ENCODE assay signal across 10 mouse cellular contexts in genomic region chr7:127885951-127886350, GRCm38 (mm10). TPM values are rescaled to one million over a fixed set of nuclear protein-coding genes. Genes with fewer than 3 reads are reported as not detected.
DNase-seq lines count a peak whose midpoint lies in the region; ATAC-seq lines count a peak whose summit lies in the region.
"Had no signal": no experiment of that assay in that cellular context is flagged by ENCODE, and none has a peak within 500 bp of the region (broad histone marks: within the 10 kb centered on the region; RNA-seq: fewer than 3 reads in every experiment).

No protein-coding gene starts in this region.

- peaks cover 48% of the 10 kb centered on the region for H3K4me1 ChIP-seq in heart, embryonic 13.5 days
- peaks cover 8% of the 10 kb centered on the region for H3K4me1 ChIP-seq in hindbrain, embryonic 16.5 days (ENCODE audit: control insufficient read depth, insufficient read depth, low read depth, low read length)
- H3K4me1 ChIP-seq in midbrain, embryonic 13.5 days (replicated peaks) = peaks cover 43% of the 10 kb centered on the region

- DNase-seq in kidney, postnatal 14 days = peak; percentile 61
- DNase-seq in kidney, adult 8-10 months = no peak
- peak; percentile 67 for DNase-seq in adipocyte (ENCODE audit: low spot score)
- DNase-seq in ovary, postnatal 36 days (ENCODE audit: low spot score) = peak; percentile 54

- no peak for ATAC-seq in heart, embryonic 13.5 days (ENCODE audit: extremely low read depth, insufficient number of reproducible peaks, low FRiP score, low TSS enrichment)
- no peak for ATAC-seq in hindbrain, embryonic 16.5 days
- ATAC-seq in midbrain, embryonic 13.5 days = no peak
- ATAC-seq: liver, embryonic 12.5 days had no signal

- no peak overlapping the region for H3K4me3 ChIP-seq in heart, embryonic 13.5 days
- no peak overlapping the region for H3K4me3 ChIP-seq in hindbrain, embryonic 16.5 days (ENCODE audit: low read length)
- H3K4me3 ChIP-seq in midbrain, embryonic 13.5 days (replicated peaks) = no peak overlapping the region
- H3K4me3 ChIP-seq: liver, embryonic 12.5 days had no signal

- H3K27ac ChIP-seq in heart, embryonic 13.5 days (replicated peaks) = no peak overlapping the region
- no peak overlapping the region for H3K27ac ChIP-seq in hindbrain, embryonic 16.5 days (ENCODE audit: low read depth, low read length)
- no peak overlapping the region for H3K27ac ChIP-seq in midbrain, embryonic 13.5 days
- H3K27ac ChIP-seq: hindbrain, embryonic 14.5 days; liver, embryonic 12.5 days had no signal

- no peaks in the 10 kb centered on the region for H3K27me3 ChIP-seq in heart, embryonic 13.5 days (replicated peaks)
- no peaks in the 10 kb centered on the region for H3K27me3 ChIP-seq in hindbrain, embryonic 16.5 days (replicated peaks; ENCODE audit: control insufficient read depth, insufficient read depth, low read length)
- H3K27me3 ChIP-seq in midbrain, embryonic 13.5 days = no peaks in the 10 kb centered on the region
- H3K27me3 ChIP-seq: liver, embryonic 12.5 days had no signal

- H3K4me2 ChIP-seq in heart, embryonic 13.5 days = no peak overlapping the region
- no peak overlapping the region for H3K4me2 ChIP-seq in hindbrain, embryonic 16.5 days (ENCODE audit: low read length)
- no peak overlapping the region for H3K4me2 ChIP-seq in midbrain, embryonic 13.5 days (replicated peaks)
- H3K4me2 ChIP-seq: hindbrain, embryonic 14.5 days; liver, embryonic 12.5 days had no signal

- WGBS in heart, embryonic 13.5 days = 66% methylated on average over 6 of the region's 6 CpGs
- WGBS in hindbrain, embryonic 16.5 days = 68% methylated on average over 6 of the region's 6 CpGs
- 78% methylated on average over 6 of the region's 6 CpGs for WGBS in midbrain, embryonic 13.5 days

- peaks cover 94% of the 10 kb centered on the region for H3K36me3 ChIP-seq in heart, embryonic 13.5 days
- peaks cover 58% of the 10 kb centered on the region for H3K36me3 ChIP-seq in hindbrain, embryonic 16.5 days (ENCODE audit: control insufficient read depth, insufficient read depth, low read length)
- H3K36me3 ChIP-seq in midbrain, embryonic 13.5 days = peaks cover 99% of the 10 kb centered on the region

- H3K9ac ChIP-seq in heart, embryonic 13.5 days = peak overlapping the region; percentile 30; the same call in 1 of the 2 replicates
- H3K9ac ChIP-seq in hindbrain, embryonic 16.5 days (ENCODE audit: low read depth, low read length) = no peak overlapping the region
- H3K9ac ChIP-seq in midbrain, embryonic 13.5 days (replicated peaks) = no peak overlapping the region; the same call in 1 of the 2 replicates
- H3K9ac ChIP-seq: hindbrain, embryonic 14.5 days; liver, embryonic 12.5 days had no signal

- no peaks in the 10 kb centered on the region for H3K9me3 ChIP-seq in heart, embryonic 13.5 days
- H3K9me3 ChIP-seq in hindbrain, embryonic 16.5 days (ENCODE audit: control insufficient read depth, low read length) = no peaks in the 10 kb centered on the region
- H3K9me3 ChIP-seq in midbrain, embryonic 13.5 days = no peaks in the 10 kb centered on the region

RNA-seq across cellular contexts. Expression of gene Prss53, which starts 4.8 kb away (rescaled TPM):
- polyA plus RNA-seq in heart, embryonic 13.5 days (2015; fragmentation: Nextera tagmentation; extraction: Ambion mirVana) = 1.4 and 1.5 TPM in 2 replicates
- polyA plus RNA-seq in hindbrain, embryonic 16.5 days (2015; fragmentation: Nextera tagmentation; extraction: Ambion mirVana) = 0.81 and 0.99 TPM in 2 replicates
- polyA plus RNA-seq in midbrain, embryonic 13.5 days (2015; fragmentation: Nextera tagmentation; extraction: Ambion mirVana) = 0.53 and 1.0 TPM in 2 replicates

RNA-seq across cellular contexts. Expression of gene Gm21974, which starts 9.3 kb away (rescaled TPM):
- polyA plus RNA-seq in heart, embryonic 13.5 days (2015; fragmentation: Nextera tagmentation; extraction: Ambion mirVana) = not detected in 2 replicates
- polyA plus RNA-seq in hindbrain, embryonic 16.5 days (2015; fragmentation: Nextera tagmentation; extraction: Ambion mirVana) = not detected in 2 replicates
- polyA plus RNA-seq in midbrain, embryonic 13.5 days (2015; fragmentation: Nextera tagmentation; extraction: Ambion mirVana) = not detected in 2 replicates
- polyA plus RNA-seq: hindbrain, embryonic 14.5 days; liver, embryonic 12.5 days; thymus, postnatal 0 days had no signal

RNA-seq across cellular contexts. Expression of gene Zfp668, which starts 9.3 kb away (rescaled TPM):
- polyA plus RNA-seq in heart, embryonic 13.5 days (2015; fragmentation: Nextera tagmentation; extraction: Ambion mirVana) = 9.7 and 10.4 TPM in 2 replicates
- 29.5 and 35.1 TPM in 2 replicates for polyA plus RNA-seq in hindbrain, embryonic 16.5 days (2015; fragmentation: Nextera tagmentation; extraction: Ambion mirVana)
- 41.9 and 45.6 TPM in 2 replicates for polyA plus RNA-seq in midbrain, embryonic 13.5 days (2015; fragmentation: Nextera tagmentation; extraction: Ambion mirVana)

RNA-seq across cellular contexts. Expression of gene Vkorc1, which starts 9.5 kb away (rescaled TPM):
- 109 and 120 TPM in 2 replicates for polyA plus RNA-seq in heart, embryonic 13.5 days (2015; fragmentation: Nextera tagmentation; extraction: Ambion mirVana)
- 70.5 and 75.2 TPM in 2 replicates for polyA plus RNA-seq in hindbrain, embryonic 16.5 days (2015; fragmentation: Nextera tagmentation; extraction: Ambion mirVana)
- polyA plus RNA-seq in midbrain, embryonic 13.5 days (2015; fragmentation: Nextera tagmentation; extraction: Ambion mirVana) = 51.9 and 54.9 TPM in 2 replicates

RNA-seq across cellular contexts. Expression of gene Zfp646, which starts 9.9 kb away (rescaled TPM):
- 5.6 and 6.6 TPM in 2 replicates for polyA plus RNA-seq in heart, embryonic 13.5 days (2015; fragmentation: Nextera tagmentation; extraction: Ambion mirVana)
- polyA plus RNA-seq in hindbrain, embryonic 16.5 days (2015; fragmentation: Nextera tagmentation; extraction: Ambion mirVana) = 6.0 and 8.8 TPM in 2 replicates
- 13.6 and 16.0 TPM in 2 replicates for polyA plus RNA-seq in midbrain, embryonic 13.5 days (2015; fragmentation: Nextera tagmentation; extraction: Ambion mirVana)

Comparison
In these comparisons a context has a peak if more than half of its experiments do, and no peak if none do; other contexts are left out.
1. DNase-seq: peak in kidney, postnatal 14 days (single experiment), adipocyte (single experiment) and ovary, postnatal 36 days (single experiment); none in kidney, adult 8-10 months (0 of 2).